Mouse (Mus musculus): ENCODE results near the gene Ttll4. TPM values are rescaled to one million over a fixed set of nuclear protein-coding genes. Genes with fewer than 3 reads are reported as not detected.

Ttll4 gene
- polyA plus RNA-seq, 1 experiment from 2014 or later = 10.1 TPM

- H3K4me1 ChIP-seq (replicated peaks) = 0 out of 2 replicates have a peak, but pooled peaks cover 3% of the 10 kb centered on the region
- no peaks in the 10 kb centered on the region for H3K9me3 ChIP-seq
- no peaks in the 10 kb centered on the region for H3K27me3 ChIP-seq (replicated peaks)
- 4% methylated on average over 35 of the region's 35 CpGs for WGBS
- peak within 1 kb of the TSS; percentile 67 for H3K9ac ChIP-seq
- ATAC-seq = peak; percentile 83
- no peaks in the 10 kb centered on the region for H3K36me3 ChIP-seq
- peak within 1 kb of the TSS; percentile 96 for H3K4me2 ChIP-seq (replicated peaks)
- peak within 1 kb of the TSS; percentile 51 for H3K4me3 ChIP-seq (replicated peaks)
- H3K27ac ChIP-seq = no peak within 1 kb of the TSS; the same call in 1 of the 2 replicates
Measured at GRCm38 (mm10) chr1:74713099-74713858, 51.7 kb downstream of the Ttll4 start, which contains the start of gene Cyp27a1. TSS of gene Cyp27a1 (plus strand) at chr1:74713574.

GRCm38 (mm10) chr1:74713859-74714730 is 52.5 kb downstream of the Ttll4 start:
- Histone ChIP-seq H3K4me3 (replicated peaks) (peak overlapping the region; percentile 51), H3K27me3 (replicated peaks) (no peaks in the 10 kb centered on the region), H3K4me2 (replicated peaks) (peak overlapping the region; percentile 96), H3K9ac (peak overlapping the region; percentile 67), H3K9me3 (no peaks in the 10 kb centered on the region), H3K4me1 (replicated peaks) (0 out of 2 replicates have a peak, but pooled peaks cover 3% of the 10 kb centered on the region), H3K27ac (no peak overlapping the region), H3K36me3 (no peaks in the 10 kb centered on the region)
- 22% methylated on average over 12 of the region's 12 CpGs for WGBS
- no peak; the same call in 1 of the 2 replicates for ATAC-seq

GRCm38 (mm10) chr1:74714967-74715366 is 53.4 kb downstream of the Ttll4 start:
- H3K4me2 ChIP-seq (replicated peaks) = no peak overlapping the region
- no peaks in the 10 kb centered on the region for H3K36me3 ChIP-seq
- 52% methylated on average over 2 of the region's 2 CpGs for WGBS
- H3K9ac ChIP-seq = no peak overlapping the region
- H3K27ac ChIP-seq = no peak overlapping the region
- no peak overlapping the region for H3K4me3 ChIP-seq (replicated peaks)
- no peak for ATAC-seq
- H3K9me3 ChIP-seq = no peaks in the 10 kb centered on the region
- 0 out of 2 replicates have a peak, but pooled peaks cover 3% of the 10 kb centered on the region for H3K4me1 ChIP-seq (replicated peaks)
- H3K27me3 ChIP-seq (replicated peaks) = no peaks in the 10 kb centered on the region

- 68% methylated on average over 5 of the region's 5 CpGs for WGBS
- no peak overlapping the region for H3K4me3 ChIP-seq (replicated peaks)
- no peaks in the 10 kb centered on the region for H3K27me3 ChIP-seq (replicated peaks)
- no peak overlapping the region for H3K27ac ChIP-seq
- H3K36me3 ChIP-seq = no peaks in the 10 kb centered on the region
- no peak overlapping the region for H3K4me2 ChIP-seq (replicated peaks)
- ATAC-seq = no peak
- H3K9ac ChIP-seq = no peak overlapping the region
- 0 out of 2 replicates have a peak, but pooled peaks cover 3% of the 10 kb centered on the region for H3K4me1 ChIP-seq (replicated peaks)
- no peaks in the 10 kb centered on the region for H3K9me3 ChIP-seq
Measured at GRCm38 (mm10) chr1:74715468-74715867, 53.9 kb downstream of the Ttll4 start.

GRCm38 (mm10) chr1:74715886-74716285 is 54.3 kb downstream of the Ttll4 start:
- 93% methylated on average over 6 of the region's 6 CpGs for WGBS
- Histone ChIP-seq H3K4me3 (replicated peaks) (no peak overlapping the region), H3K36me3 (no peaks in the 10 kb centered on the region), H3K9ac (no peak overlapping the region), H3K9me3 (no peaks in the 10 kb centered on the region), H3K27ac (no peak overlapping the region), H3K27me3 (replicated peaks) (no peaks in the 10 kb centered on the region), H3K4me1 (replicated peaks) (0 out of 2 replicates have a peak, but pooled peaks cover 3% of the 10 kb centered on the region), H3K4me2 (replicated peaks) (no peak overlapping the region)
- no peak for ATAC-seq

- Histone ChIP-seq H3K4me2 (replicated peaks) (no peak overlapping the region), H3K4me1 (replicated peaks) (0 out of 2 replicates have a peak, but pooled peaks cover 3% of the 10 kb centered on the region), H3K36me3 (no peaks in the 10 kb centered on the region), H3K4me3 (replicated peaks) (no peak overlapping the region), H3K9ac (no peak overlapping the region), H3K9me3 (no peaks in the 10 kb centered on the region), H3K27ac (no peak overlapping the region), H3K27me3 (replicated peaks) (no peaks in the 10 kb centered on the region)
- 88% methylated on average over 8 of the region's 8 CpGs for WGBS
- no peak for ATAC-seq
Measured at GRCm38 (mm10) chr1:74718113-74718512, 56.6 kb downstream of the Ttll4 start.

GRCm38 (mm10) chr1:74719281-74719680 is 57.7 kb downstream of the Ttll4 start:
- ATAC-seq = no peak
- WGBS = 65% methylated on average over 3 of the region's 3 CpGs
- Histone ChIP-seq H3K9ac (no peak overlapping the region), H3K9me3 (no peaks in the 10 kb centered on the region), H3K27me3 (replicated peaks) (no peaks in the 10 kb centered on the region), H3K36me3 (no peaks in the 10 kb centered on the region), H3K27ac (no peak overlapping the region), H3K4me1 (replicated peaks) (no peaks in the 10 kb centered on the region), H3K4me2 (replicated peaks) (no peak overlapping the region), H3K4me3 (replicated peaks) (no peak overlapping the region)

- Histone ChIP-seq H3K27ac (no peak overlapping the region), H3K4me1 (replicated peaks) (no peaks in the 10 kb centered on the region), H3K27me3 (replicated peaks) (no peaks in the 10 kb centered on the region), H3K9me3 (no peaks in the 10 kb centered on the region), H3K4me2 (replicated peaks) (no peak overlapping the region), H3K4me3 (replicated peaks) (no peak overlapping the region), H3K36me3 (no peaks in the 10 kb centered on the region), H3K9ac (no peak overlapping the region)
- ATAC-seq = no peak
- WGBS = 69% methylated on average over 6 of the region's 6 CpGs
Measured at GRCm38 (mm10) chr1:74721657-74722056, 60.1 kb downstream of the Ttll4 start.

- 67% methylated on average over 2 of the region's 2 CpGs for WGBS
- H3K9ac ChIP-seq = no peak overlapping the region
- ATAC-seq = no peak
- no peak overlapping the region for H3K27ac ChIP-seq
- H3K4me1 ChIP-seq (replicated peaks) = no peaks in the 10 kb centered on the region
- no peak overlapping the region for H3K4me2 ChIP-seq (replicated peaks)
- no peaks in the 10 kb centered on the region for H3K27me3 ChIP-seq (replicated peaks)
- H3K36me3 ChIP-seq = no peaks in the 10 kb centered on the region
- no peak overlapping the region for H3K4me3 ChIP-seq (replicated peaks)
- H3K9me3 ChIP-seq = no peaks in the 10 kb centered on the region
Measured at GRCm38 (mm10) chr1:74723748-74724147, 62.2 kb downstream of the Ttll4 start.

GRCm38 (mm10) chr1:74726114-74726513 is 64.6 kb downstream of the Ttll4 start:
- peak overlapping the region; percentile 22; the same call in 1 of the 2 replicates for H3K4me2 ChIP-seq (replicated peaks)
- no peak overlapping the region for H3K4me3 ChIP-seq (replicated peaks)
- no peaks in the 10 kb centered on the region for H3K4me1 ChIP-seq (replicated peaks)
- peak overlapping the region; percentile 32; the same call in 1 of the 2 replicates for H3K27ac ChIP-seq
- 26% methylated on average over 5 of the region's 5 CpGs for WGBS
- H3K9me3 ChIP-seq = no peaks in the 10 kb centered on the region
- peak; percentile 61 for ATAC-seq
- H3K36me3 ChIP-seq = no peaks in the 10 kb centered on the region
- H3K9ac ChIP-seq = no peak overlapping the region
- no peaks in the 10 kb centered on the region for H3K27me3 ChIP-seq (replicated peaks)

- 45% methylated on average over 5 of the region's 5 CpGs for WGBS
- ATAC-seq = peak; percentile 88
- Histone ChIP-seq H3K4me1 (replicated peaks) (no peaks in the 10 kb centered on the region), H3K9me3 (no peaks in the 10 kb centered on the region), H3K4me2 (replicated peaks) (peak overlapping the region; percentile 1; the same call in 1 of the 2 replicates), H3K9ac (no peak overlapping the region), H3K27me3 (replicated peaks) (no peaks in the 10 kb centered on the region), H3K27ac (no peak overlapping the region), H3K36me3 (no peaks in the 10 kb centered on the region), H3K4me3 (replicated peaks) (no peak overlapping the region)
Measured at GRCm38 (mm10) chr1:74726674-74727073, 65.1 kb downstream of the Ttll4 start.

- Histone ChIP-seq H3K4me3 (replicated peaks) (no peak overlapping the region), H3K9me3 (no peaks in the 10 kb centered on the region), H3K36me3 (no peaks in the 10 kb centered on the region), H3K27ac (no peak overlapping the region), H3K4me1 (replicated peaks) (no peaks in the 10 kb centered on the region), H3K9ac (no peak overlapping the region), H3K27me3 (replicated peaks) (no peaks in the 10 kb centered on the region), H3K4me2 (replicated peaks) (no peak overlapping the region)
- 75% methylated on average over 8 of the region's 8 CpGs for WGBS
- ATAC-seq = no peak
Measured at GRCm38 (mm10) chr1:74728446-74728845, 66.9 kb downstream of the Ttll4 start.
